Mouse (Mus musculus): ENCODE results near the gene Tagln. TPM values are rescaled to one million over a fixed set of nuclear protein-coding genes. Genes with fewer than 3 reads are reported as not detected.

Tagln gene
- polyA plus RNA-seq, 1 experiment: 222 TPM

DNA sequence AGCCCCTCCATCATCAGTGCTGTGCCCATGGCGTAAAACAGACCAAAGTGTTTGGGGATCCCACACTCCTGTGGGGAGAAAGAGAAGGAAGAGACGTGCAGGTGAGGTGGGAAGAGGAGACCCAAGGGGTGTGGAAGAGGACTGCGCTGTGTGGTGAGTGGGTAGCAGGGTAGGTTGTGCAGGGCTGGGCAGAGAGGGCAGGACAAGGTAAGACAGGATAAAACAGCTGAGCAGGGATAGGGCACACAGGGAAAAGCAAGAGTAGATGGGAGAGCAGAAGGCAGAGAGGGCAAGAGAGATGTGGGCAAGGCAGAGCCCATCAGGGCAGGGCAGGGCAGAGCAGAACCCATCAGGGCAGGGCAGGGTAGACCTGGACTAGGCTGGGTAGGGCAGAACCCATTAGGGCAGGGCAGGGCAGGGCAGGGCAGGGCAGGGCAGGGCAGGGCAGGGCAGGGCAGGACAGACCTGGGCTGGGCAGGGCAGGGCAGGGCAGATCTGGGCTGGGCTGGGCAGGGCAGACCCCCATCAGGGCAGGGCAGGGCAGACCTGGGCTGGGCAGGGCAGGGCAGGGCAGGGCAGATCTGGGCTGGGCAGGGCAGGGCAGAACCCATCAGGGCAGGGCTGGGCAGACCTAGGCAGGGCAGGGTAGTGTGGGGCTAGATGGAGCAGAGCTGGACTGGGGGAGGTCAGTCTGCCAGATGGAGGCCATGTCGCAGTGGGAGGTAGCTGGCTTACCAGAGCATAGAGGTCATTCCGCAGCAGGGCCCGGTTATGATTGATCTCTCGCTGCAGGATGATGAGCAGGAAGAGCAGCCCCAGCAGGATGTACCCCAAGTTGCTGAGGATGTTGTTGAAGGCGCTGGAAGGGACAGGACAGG, 8.0 kb upstream of the Tagln start:
- Histone ChIP-seq H3K4me3 (ENCODE audit: low read depth, low read length) (no peak overlapping the region), H3K27ac (ENCODE audit: insufficient read depth, low read length) (no peak overlapping the region), H3K36me3 (ENCODE audit: control insufficient read depth, insufficient read depth, low read length, poor library complexity, severe bottlenecking) (no peaks in the 10 kb centered on the region), H3K27me3 (ENCODE audit: control insufficient read depth, insufficient read depth, low read length, poor library complexity, severe bottlenecking) (no peaks in the 10 kb centered on the region), H3K4me1 (ENCODE audit: control insufficient read depth, insufficient read depth, low read length) (no peaks in the 10 kb centered on the region), H3K9ac (ENCODE audit: low read depth, poor library complexity, severe bottlenecking) (no peak overlapping the region), H3K9me3 (replicated peaks; ENCODE audit: control insufficient read depth, insufficient read depth, low read length, poor library complexity, severe bottlenecking) (no peaks in the 10 kb centered on the region)
- TF ChIP-seq CTCF (IDR thresholded peaks at IDR 0.05; ENCODE audit: low read depth, low read length) (no peak), EP300 (IDR thresholded peaks at IDR 0.05; ENCODE audit: insufficient read depth, low read depth, low read length) (no peak), POLR2A (IDR thresholded peaks at IDR 0.05; ENCODE audit: insufficient read depth, low read length) (no peak)

DNA sequence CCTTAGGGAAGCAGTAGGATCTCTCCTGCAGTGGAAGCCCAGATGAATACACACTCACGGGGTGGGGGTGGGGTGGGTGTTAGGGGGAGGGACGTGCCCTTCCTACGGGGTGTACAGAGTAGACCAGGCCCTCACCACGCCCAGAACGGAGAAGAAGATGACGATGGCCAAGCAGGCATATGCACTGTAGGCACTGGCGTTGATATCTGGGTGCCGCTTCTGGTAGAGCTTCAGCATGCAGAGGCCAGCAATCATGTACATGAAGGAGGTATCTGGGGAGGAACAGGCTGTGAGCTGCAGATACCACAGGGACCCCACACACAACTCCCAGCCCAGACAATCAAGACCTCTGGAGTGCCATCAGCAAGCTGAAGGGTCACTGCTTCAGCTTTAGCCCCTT, 7.1 kb upstream of the Tagln start:
- TF ChIP-seq POLR2A (IDR thresholded peaks at IDR 0.05; ENCODE audit: insufficient read depth, low read length) (no peak), CTCF (IDR thresholded peaks at IDR 0.05; ENCODE audit: low read depth, low read length) (no peak)
- Histone ChIP-seq H3K4me3 (ENCODE audit: low read depth, low read length) (no peak overlapping the region), H3K9me3 (replicated peaks; ENCODE audit: control insufficient read depth, insufficient read depth, low read length, poor library complexity, severe bottlenecking) (no peaks in the 10 kb centered on the region), H3K4me1 (ENCODE audit: control insufficient read depth, insufficient read depth, low read length) (no peaks in the 10 kb centered on the region), H3K27me3 (ENCODE audit: control insufficient read depth, insufficient read depth, low read length, poor library complexity, severe bottlenecking) (no peaks in the 10 kb centered on the region), H3K36me3 (ENCODE audit: control insufficient read depth, insufficient read depth, low read length, poor library complexity, severe bottlenecking) (no peaks in the 10 kb centered on the region), H3K27ac (ENCODE audit: insufficient read depth, low read length) (no peak overlapping the region), H3K9ac (ENCODE audit: low read depth, poor library complexity, severe bottlenecking) (no peak overlapping the region)

DNA sequence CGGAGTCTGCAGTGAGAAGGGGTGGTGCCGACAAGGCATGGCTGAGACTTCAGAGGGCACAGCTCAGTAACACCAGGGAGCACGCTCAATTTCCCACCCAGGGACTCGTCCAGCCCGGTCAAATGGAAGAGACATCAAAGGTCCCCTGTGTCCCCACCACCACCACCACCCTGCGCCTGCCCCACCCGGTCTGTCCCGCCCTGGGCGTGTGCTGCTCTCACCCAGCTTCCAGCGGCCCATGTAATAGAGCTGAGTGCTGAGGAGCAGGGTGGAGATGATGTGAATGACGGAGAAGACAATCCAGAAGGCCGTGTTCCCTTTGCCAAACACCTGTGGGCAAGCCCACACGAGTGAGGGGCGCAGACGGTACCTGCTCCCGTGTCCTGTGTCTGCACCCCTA, 6.6 kb upstream of the Tagln start:
- Histone ChIP-seq H3K27me3 (ENCODE audit: control insufficient read depth, insufficient read depth, low read length, poor library complexity, severe bottlenecking) (no peaks in the 10 kb centered on the region), H3K9ac (ENCODE audit: low read depth, poor library complexity, severe bottlenecking) (no peak overlapping the region), H3K4me3 (ENCODE audit: low read depth, low read length) (no peak overlapping the region), H3K27ac (ENCODE audit: insufficient read depth, low read length) (no peak overlapping the region), H3K36me3 (ENCODE audit: control insufficient read depth, insufficient read depth, low read length, poor library complexity, severe bottlenecking) (no peaks in the 10 kb centered on the region), H3K9me3 (replicated peaks; ENCODE audit: control insufficient read depth, insufficient read depth, low read length, poor library complexity, severe bottlenecking) (no peaks in the 10 kb centered on the region), H3K4me1 (ENCODE audit: control insufficient read depth, insufficient read depth, low read length) (no peaks in the 10 kb centered on the region)
- TF ChIP-seq POLR2A (IDR thresholded peaks at IDR 0.05; ENCODE audit: insufficient read depth, low read length): no peak

DNA sequence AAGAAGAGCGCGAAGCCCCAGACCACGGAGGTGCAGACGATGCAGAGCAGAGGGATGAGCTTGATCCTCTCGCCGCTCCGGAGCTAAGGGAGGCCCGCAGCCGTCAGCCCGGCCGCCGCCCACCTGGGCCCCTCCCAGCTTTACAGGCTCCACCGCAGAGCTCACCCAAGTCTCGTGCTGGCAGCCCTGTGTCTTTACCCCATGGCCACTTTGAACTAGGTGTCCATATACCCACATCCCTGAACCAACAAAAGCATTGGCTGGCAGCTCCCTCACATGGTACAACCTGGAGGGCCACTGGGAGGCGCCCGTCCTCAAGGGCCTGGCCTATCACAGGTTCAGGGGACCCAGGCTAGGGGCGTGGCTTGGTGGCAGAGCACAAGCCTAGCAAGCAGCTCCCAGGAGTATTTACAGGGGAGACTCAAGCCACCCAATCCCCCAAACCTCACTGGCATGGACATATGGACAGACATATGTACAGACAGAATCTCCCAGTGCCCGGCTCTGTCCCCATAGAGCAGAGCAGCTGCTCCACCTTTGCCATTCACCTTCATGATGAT, 5.6 kb upstream of the Tagln start:
- H3K9ac ChIP-seq (ENCODE audit: low read depth, poor library complexity, severe bottlenecking): peak overlapping the region; percentile 33; the same call in 1 of the 2 replicates
- no peaks in the 10 kb centered on the region for H3K36me3 ChIP-seq (ENCODE audit: control insufficient read depth, insufficient read depth, low read length, poor library complexity, severe bottlenecking)
- H3K27me3 ChIP-seq (ENCODE audit: control insufficient read depth, insufficient read depth, low read length, poor library complexity, severe bottlenecking): no peaks in the 10 kb centered on the region
- H3K4me1 ChIP-seq (ENCODE audit: control insufficient read depth, insufficient read depth, low read length): no peaks in the 10 kb centered on the region
- no peak overlapping the region for H3K27ac ChIP-seq (ENCODE audit: insufficient read depth, low read length)
- peak overlapping the region; percentile 44 for H3K4me3 ChIP-seq (ENCODE audit: low read depth, low read length)
- no peaks in the 10 kb centered on the region for H3K9me3 ChIP-seq (replicated peaks; ENCODE audit: control insufficient read depth, insufficient read depth, low read length, poor library complexity, severe bottlenecking)
- peak; percentile 71 for TF ChIP-seq CTCF (IDR thresholded peaks at IDR 0.05; ENCODE audit: low read depth, low read length)
- no peak for TF ChIP-seq EP300 (IDR thresholded peaks at IDR 0.05; ENCODE audit: insufficient read depth, low read depth, low read length)

DNA sequence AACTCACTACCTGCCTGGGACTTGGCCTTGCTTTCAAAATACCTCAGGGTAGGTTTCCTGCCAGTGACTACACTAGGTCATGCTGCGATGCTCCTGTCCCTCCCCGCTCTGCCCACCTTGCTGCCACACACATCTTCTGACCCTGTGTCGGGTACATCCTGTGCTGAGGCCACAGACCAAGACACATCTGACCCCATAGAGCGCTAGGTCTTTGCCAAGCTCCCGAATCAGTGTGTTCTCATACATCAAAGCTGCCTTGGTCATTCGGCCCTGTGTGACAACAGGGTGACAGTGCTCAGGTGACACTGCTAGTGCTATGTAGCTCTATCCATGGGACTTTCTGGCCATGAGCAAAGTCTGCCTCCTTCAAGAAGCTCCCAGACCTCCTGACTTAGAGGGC, 3.9 kb upstream of the Tagln start:
- Histone ChIP-seq H3K27me3 (ENCODE audit: control insufficient read depth, insufficient read depth, low read length, poor library complexity, severe bottlenecking) (no peaks in the 10 kb centered on the region), H3K27ac (ENCODE audit: insufficient read depth, low read length) (no peak overlapping the region), H3K9ac (ENCODE audit: low read depth, poor library complexity, severe bottlenecking) (no peak overlapping the region), H3K4me1 (ENCODE audit: control insufficient read depth, insufficient read depth, low read length) (no peaks in the 10 kb centered on the region), H3K4me3 (ENCODE audit: low read depth, low read length) (no peak overlapping the region), H3K9me3 (replicated peaks; ENCODE audit: control insufficient read depth, insufficient read depth, low read length, poor library complexity, severe bottlenecking) (no peaks in the 10 kb centered on the region), H3K36me3 (ENCODE audit: control insufficient read depth, insufficient read depth, low read length, poor library complexity, severe bottlenecking) (no peaks in the 10 kb centered on the region)
- no peak for TF ChIP-seq EP300 (IDR thresholded peaks at IDR 0.05; ENCODE audit: insufficient read depth, low read depth, low read length)
- TF ChIP-seq CTCF (IDR thresholded peaks at IDR 0.05; ENCODE audit: low read depth, low read length): no peak
- TF ChIP-seq POLR2A (IDR thresholded peaks at IDR 0.05; ENCODE audit: insufficient read depth, low read length): no peak

DNA sequence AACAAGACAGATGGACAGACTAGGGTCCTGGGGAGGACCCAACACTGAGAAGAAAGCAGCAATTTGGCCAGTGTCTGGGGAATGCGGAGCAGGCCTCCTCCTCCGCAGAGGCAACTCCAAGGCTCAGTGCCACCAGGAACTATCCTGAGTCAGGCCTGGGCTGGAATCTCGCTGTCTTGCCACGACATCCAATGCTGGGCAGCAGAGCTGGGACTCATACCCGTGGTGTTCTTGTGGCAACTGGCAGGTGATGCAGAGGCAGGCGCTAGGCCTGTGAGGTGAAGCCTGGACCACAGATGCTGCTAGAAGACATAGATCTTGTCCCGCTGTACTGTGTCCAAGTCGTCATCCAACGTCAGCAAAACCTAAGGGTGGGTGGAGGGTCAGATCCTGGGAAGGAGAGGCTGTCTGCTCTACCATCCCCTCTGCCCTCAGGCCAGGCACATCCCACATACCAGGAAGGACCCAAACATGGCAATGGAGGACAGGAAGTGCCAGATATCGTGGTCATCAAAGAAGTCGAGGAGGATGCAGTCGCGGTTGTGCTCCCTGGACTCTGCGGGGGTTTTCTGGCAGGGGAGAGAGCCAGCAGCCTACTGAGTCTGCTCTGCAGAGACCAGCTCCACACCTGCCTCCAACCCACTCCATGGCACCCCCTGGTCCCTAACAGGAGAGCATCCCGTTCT, 3.2 kb upstream of the Tagln start:
- Histone ChIP-seq H3K4me1 (ENCODE audit: control insufficient read depth, insufficient read depth, low read length) (no peaks in the 10 kb centered on the region), H3K9ac (ENCODE audit: low read depth, poor library complexity, severe bottlenecking) (no peak overlapping the region), H3K4me3 (ENCODE audit: low read depth, low read length) (no peak overlapping the region), H3K27me3 (ENCODE audit: control insufficient read depth, insufficient read depth, low read length, poor library complexity, severe bottlenecking) (no peaks in the 10 kb centered on the region), H3K9me3 (replicated peaks; ENCODE audit: control insufficient read depth, insufficient read depth, low read length, poor library complexity, severe bottlenecking) (no peaks in the 10 kb centered on the region), H3K27ac (ENCODE audit: insufficient read depth, low read length) (no peak overlapping the region), H3K36me3 (ENCODE audit: control insufficient read depth, insufficient read depth, low read length, poor library complexity, severe bottlenecking) (no peaks in the 10 kb centered on the region)
- TF ChIP-seq CTCF (IDR thresholded peaks at IDR 0.05; ENCODE audit: low read depth, low read length) (no peak), EP300 (IDR thresholded peaks at IDR 0.05; ENCODE audit: insufficient read depth, low read depth, low read length) (no peak), POLR2A (IDR thresholded peaks at IDR 0.05; ENCODE audit: insufficient read depth, low read length) (no peak)
